Mouse (Mus musculus) embryonic facial prominence, embryonic 14.5 days (tissue): ENCODE data around the gene Prss57. TPM values are rescaled to one million over a fixed set of nuclear protein-coding genes. Genes with fewer than 3 reads are reported as not detected.

ENCODE experiments used
- ATAC-seq: fragments of 200-750 bp; cut with Nextera tagmentation; 2 replicates; pipeline ENCODE4 v1.8.0; 2017; ENCODE audit warnings: low read depth, moderate number of reproducible peaks, moderate TSS enrichment
- DNase-seq: peaks from one replicate; pipeline ENCODE4 v3.0.0-alpha.2; 2015; ENCODE audit warnings: low spot score
- H3K27ac ChIP-seq: fragments of 300-500 bp; sonication (generic); replicated peaks from 2 replicates; pipeline ENCODE4 v1.5.1; 2014; ENCODE audit warnings: low read depth, mild to moderate bottlenecking, low read length, moderate library complexity
- H3K27me3 ChIP-seq: fragments of 300-500 bp; sonication (generic); replicated peaks from 2 replicates; pipeline ENCODE4 v1.6.1; 2014; ENCODE audit warnings: low read length; ENCODE audit not compliant: control insufficient read depth, insufficient read depth
- H3K36me3 ChIP-seq: fragments of 300-500 bp; sonication (generic); 2 replicates; pipeline ENCODE4 v1.6.1; 2014; ENCODE audit warnings: low read length, mixed read lengths; ENCODE audit not compliant: control insufficient read depth, insufficient read depth
- H3K4me1 ChIP-seq: fragments of 300-500 bp; sonication (generic); 2 replicates; pipeline ENCODE4 v1.6.1; 2014; ENCODE audit warnings: antibody characterized with exemption, low read length; ENCODE audit not compliant: control insufficient read depth, insufficient read depth
- H3K4me2 ChIP-seq: fragments of 300-500 bp; sonication (generic); 2 replicates; pipeline ENCODE4 v1.6.1; 2014; ENCODE audit warnings: low read depth, mild to moderate bottlenecking, low read length, moderate library complexity, mixed read lengths
- H3K4me3 ChIP-seq: fragments of 300-500 bp; sonication (generic); 2 replicates; pipeline ENCODE4 v1.5.1; 2014; ENCODE audit warnings: low read depth, mild to moderate bottlenecking, low read length
- H3K9ac ChIP-seq: fragments of 300-500 bp; sonication (generic); 2 replicates; pipeline ENCODE4 v1.6.1; 2014; ENCODE audit warnings: low read depth, mild to moderate bottlenecking, low read length, moderate library complexity, mixed read lengths
- H3K9me3 ChIP-seq: fragments of 300-500 bp; sonication (generic); 2 replicates; pipeline ENCODE4 v1.6.1; 2016; ENCODE audit warnings: low read length; ENCODE audit not compliant: control insufficient read depth
- WGBS: fragments of 180-500 bp; shearing (Covaris S2); extraction: QIAGEN DNeasy Blood & Tissue Kit; methylation state at CpG from one replicate; pipeline ENCODE4 v1.1.7; 2014; 5-methylcytosine and 5-hydroxymethylcytosine counted together
- polyA plus RNA-seq: library from polyadenylated mRNA; unstranded; fragments of >200 nt; fragmentation: Nextera tagmentation; extraction: Ambion mirVana; gene quantifications from 2 replicates; pipeline ENCODE4 v1.2.1, GENCODE M21; 2014

The Prss57 gene
- polyA plus RNA-seq, 1 experiment from 2014 or later: not detected

- Histone ChIP-seq H3K27ac (no peak overlapping the region), H3K9ac (no peak overlapping the region), H3K4me3 (no peak overlapping the region), H3K4me1 (peaks cover 21% of the 10 kb centered on the region; the same call in 1 of the 2 replicates), H3K27me3 (peaks cover 19% of the 10 kb centered on the region; the same call in 1 of the 2 replicates), H3K4me2 (no peak overlapping the region), H3K9me3 (no peaks in the 10 kb centered on the region), H3K36me3 (no peaks in the 10 kb centered on the region)
- no peak for DNase-seq
- ATAC-seq: no peak
- WGBS: 52% methylated on average over 5 of the region's 5 CpGs
Measured at GRCm38 (mm10) chr10:79781956-79782355, 8.8 kb downstream of the Prss57 start.

GRCm38 (mm10) chr10:79781139-79781538, 9.6 kb downstream of the Prss57 start:
- peak overlapping the region; percentile 82 for H3K4me2 ChIP-seq
- H3K9me3 ChIP-seq: no peaks in the 10 kb centered on the region
- H3K4me3 ChIP-seq: peak overlapping the region; percentile 45; the same call in 1 of the 2 replicates
- H3K4me1 ChIP-seq: peaks cover 23% of the 10 kb centered on the region; the same call in 1 of the 2 replicates
- no peak overlapping the region for H3K27ac ChIP-seq
- DNase-seq: no peak
- peaks cover 19% of the 10 kb centered on the region; the same call in 1 of the 2 replicates for H3K27me3 ChIP-seq
- WGBS: 36% methylated on average over 21 of the region's 21 CpGs
- H3K9ac ChIP-seq: no peak overlapping the region
- no peak; the same call in 1 of the 2 replicates for ATAC-seq
- H3K36me3 ChIP-seq: no peaks in the 10 kb centered on the region

- Histone ChIP-seq H3K9ac (peak overlapping the region; percentile 48; the same call in 1 of the 2 replicates), H3K27ac (no peak overlapping the region), H3K27me3 (peaks cover 19% of the 10 kb centered on the region; the same call in 1 of the 2 replicates), H3K36me3 (no peaks in the 10 kb centered on the region), H3K9me3 (no peaks in the 10 kb centered on the region), H3K4me1 (peaks cover 23% of the 10 kb centered on the region; the same call in 1 of the 2 replicates), H3K4me3 (peak overlapping the region; percentile 45), H3K4me2 (peak overlapping the region; percentile 82)
- peak; percentile 74 for ATAC-seq
- 3% methylated on average over 12 of the region's 13 CpGs for WGBS
- no peak for DNase-seq
Measured at GRCm38 (mm10) chr10:79780664-79781015, 10.1 kb downstream of the Prss57 start.

GRCm38 (mm10) chr10:79779784-79780663, 10.7 kb downstream of the Prss57 start:
- peak overlapping the region; percentile 48 for H3K9ac ChIP-seq
- 3% methylated on average over 45 of the region's 55 CpGs for WGBS
- no peak overlapping the region for H3K27ac ChIP-seq

GRCm38 (mm10) chr10:79779193-79779592, 11.6 kb downstream of the Prss57 start:
- no peak overlapping the region for H3K27ac ChIP-seq
- H3K36me3 ChIP-seq: no peaks in the 10 kb centered on the region
- peaks cover 4% of the 10 kb centered on the region; the same call in 1 of the 2 replicates for H3K9me3 ChIP-seq
- no peak overlapping the region for H3K9ac ChIP-seq
- no peak for DNase-seq
- peaks cover 23% of the 10 kb centered on the region; the same call in 1 of the 2 replicates for H3K4me1 ChIP-seq
- no peak overlapping the region for H3K4me3 ChIP-seq
- no peak overlapping the region for H3K4me2 ChIP-seq
- ATAC-seq: no peak
- 0% methylated on average over 2 of the region's 2 CpGs for WGBS
- H3K27me3 ChIP-seq: peaks cover 19% of the 10 kb centered on the region; the same call in 1 of the 2 replicates

More at GRCm38 (mm10) chr10:79779784-79780663, 10.7 kb downstream of the Prss57 start:
- Histone ChIP-seq H3K27me3 (peaks cover 19% of the 10 kb centered on the region; the same call in 1 of the 2 replicates), H3K36me3 (no peaks in the 10 kb centered on the region), H3K4me3 (peak overlapping the region; percentile 45), H3K4me1 (peaks cover 23% of the 10 kb centered on the region; the same call in 1 of the 2 replicates), H3K4me2 (peak overlapping the region; percentile 82), H3K9me3 (peaks cover 2% of the 10 kb centered on the region; the same call in 1 of the 2 replicates)
- peak; percentile 91 for ATAC-seq
- DNase-seq: peak; percentile 96

- DNase-seq: peak; percentile 72
- H3K9me3 ChIP-seq: peaks cover 4% of the 10 kb centered on the region; the same call in 1 of the 2 replicates
- H3K4me2 ChIP-seq: peak overlapping the region; percentile 79
- H3K36me3 ChIP-seq: no peaks in the 10 kb centered on the region
- WGBS: 9% methylated on average over 15 of the region's 15 CpGs
- H3K27ac ChIP-seq: 0 out of 2 replicates have a peak overlapping the region, but pooled peaks have one; percentile 39
- H3K4me1 ChIP-seq: peaks cover 23% of the 10 kb centered on the region; the same call in 1 of the 2 replicates
- ATAC-seq: no peak
- peak overlapping the region; percentile 69; the same call in 1 of the 2 replicates for H3K9ac ChIP-seq
- H3K27me3 ChIP-seq: peaks cover 19% of the 10 kb centered on the region; the same call in 1 of the 2 replicates
- H3K4me3 ChIP-seq: peak overlapping the region; percentile 49; the same call in 1 of the 2 replicates
Measured at GRCm38 (mm10) chr10:79778006-79778405, 12.8 kb downstream of the Prss57 start.

- H3K27me3 ChIP-seq: peaks cover 19% of the 10 kb centered on the region; the same call in 1 of the 2 replicates
- peak within 1 kb of the TSS; percentile 49 for H3K4me3 ChIP-seq
- peaks cover 23% of the 10 kb centered on the region; the same call in 1 of the 2 replicates for H3K4me1 ChIP-seq
- DNase-seq (peak; percentile 36), ATAC-seq (no peak)
- WGBS: 5% methylated on average over 21 of the region's 39 CpGs
- H3K9me3 ChIP-seq: peaks cover 7% of the 10 kb centered on the region
- H3K36me3 ChIP-seq: no peaks in the 10 kb centered on the region
- peak within 1 kb of the TSS; percentile 79 for H3K4me2 ChIP-seq
- H3K9ac ChIP-seq: peak within 1 kb of the TSS; percentile 69
- H3K27ac ChIP-seq: 0 out of 2 replicates have a peak within 1 kb of the TSS, but pooled peaks have one; percentile 39
Measured at GRCm38 (mm10) chr10:79777103-79777531, 13.6 kb downstream of the Prss57 start, which contains the start of gene Fstl3. Gene Fstl3, plus strand, starts transcription at chr10:79777272.

- 71% methylated on average over 4 of the region's 5 CpGs for WGBS
- Histone ChIP-seq H3K9ac (no peak overlapping the region), H3K36me3 (no peaks in the 10 kb centered on the region), H3K4me2 (no peak overlapping the region), H3K27ac (no peak overlapping the region), H3K4me1 (peaks cover 11% of the 10 kb centered on the region; the same call in 1 of the 2 replicates), H3K27me3 (peaks cover 11% of the 10 kb centered on the region; the same call in 1 of the 2 replicates), H3K4me3 (no peak overlapping the region), H3K9me3 (peaks cover 7% of the 10 kb centered on the region)
- DNase-seq (no peak), ATAC-seq (no peak)
Measured at GRCm38 (mm10) chr10:79774486-79775279, 16.1 kb downstream of the Prss57 start.
